Mouse (Mus musculus): Measurements from ENCODE around the gene Pigz. TPM values are rescaled to one million over a fixed set of nuclear protein-coding genes. Genes with fewer than 3 reads are reported as not detected.

Gene Pigz
- total and polyA plus RNA-seq, 3 experiments: 0.16 TPM; not detected in 2

GRCm38 (mm10) chr16:31908959-31909358 is 24.7 kb upstream of the Pigz start:
- TF ChIP-seq CTCF (IDR thresholded peaks at IDR 0.05; ENCODE audit: low read depth, low read length) (no peak), POLR2AphosphoS5 (IDR thresholded peaks at IDR 0.05; ENCODE audit: insufficient replicate concordance, low read depth, low read length) (no peak), TAL1 (conservative IDR thresholded peaks at IDR 0.05; ENCODE audit: low read depth, low read length) (no peak), GATA2 (IDR thresholded peaks at IDR 0.05; ENCODE audit: borderline replicate concordance, low read depth, low read length) (no peak), GATA1 (IDR thresholded peaks at IDR 0.05; ENCODE audit: borderline replicate concordance, low read length) (no peak)
- H3K4me1 ChIP-seq (ENCODE audit: insufficient read depth, low read depth, low read length): no peaks in the 10 kb centered on the region
- H3K4me3 ChIP-seq (ENCODE audit: low read depth, low read length): no peak overlapping the region
- no peaks in the 10 kb centered on the region for H3K36me3 ChIP-seq (replicated peaks)
- no peak for DNase-seq (ENCODE audit: low spot score)
- ATAC-seq (ENCODE audit: extremely low read depth, insufficient number of reproducible peaks, low FRiP score, poor library complexity, severe bottlenecking): no peak
- H3K9me3 ChIP-seq (replicated peaks): no peaks in the 10 kb centered on the region
- peaks cover 23% of the 10 kb centered on the region for H3K27me3 ChIP-seq (ENCODE audit: insufficient read depth, low read length)

GRCm38 (mm10) chr16:31910281-31910847 is 23.3 kb upstream of the Pigz start:
- Histone ChIP-seq H3K36me3 (replicated peaks) (no peaks in the 10 kb centered on the region), H3K27me3 (ENCODE audit: insufficient read depth, low read length) (peaks cover 23% of the 10 kb centered on the region), H3K4me1 (ENCODE audit: insufficient read depth, low read depth, low read length) (no peaks in the 10 kb centered on the region), H3K4me3 (ENCODE audit: low read depth, low read length) (no peak overlapping the region), H3K9me3 (replicated peaks) (no peaks in the 10 kb centered on the region)
- ATAC-seq (ENCODE audit: extremely low read depth, insufficient number of reproducible peaks, low FRiP score, poor library complexity, severe bottlenecking) (no peak), DNase-seq (ENCODE audit: low spot score) (no peak)
- no peak for TF ChIP-seq GATA1 (IDR thresholded peaks at IDR 0.05; ENCODE audit: borderline replicate concordance, low read length)
- TF ChIP-seq GATA2 (IDR thresholded peaks at IDR 0.05; ENCODE audit: borderline replicate concordance, low read depth, low read length): no peak
- TF ChIP-seq TAL1 (conservative IDR thresholded peaks at IDR 0.05; ENCODE audit: low read depth, low read length): no peak
- TF ChIP-seq POLR2AphosphoS5 (IDR thresholded peaks at IDR 0.05; ENCODE audit: insufficient replicate concordance, low read depth, low read length): no peak
- no peak for TF ChIP-seq CTCF (IDR thresholded peaks at IDR 0.05; ENCODE audit: low read depth, low read length)

- Histone ChIP-seq H3K4me1 (ENCODE audit: insufficient read depth, low read depth, low read length) (peaks cover 7% of the 10 kb centered on the region; the same call in 1 of the 2 replicates), H3K9me3 (replicated peaks) (no peaks in the 10 kb centered on the region), H3K4me3 (ENCODE audit: low read depth, low read length) (no peak overlapping the region), H3K36me3 (replicated peaks) (no peaks in the 10 kb centered on the region), H3K27me3 (ENCODE audit: insufficient read depth, low read length) (peaks cover 32% of the 10 kb centered on the region)
- DNase-seq (ENCODE audit: low spot score): no peak
- ATAC-seq (ENCODE audit: extremely low read depth, insufficient number of reproducible peaks, low FRiP score, poor library complexity, severe bottlenecking): no peak
- no peak for TF ChIP-seq TAL1 (conservative IDR thresholded peaks at IDR 0.05; ENCODE audit: low read depth, low read length)
- no peak for TF ChIP-seq POLR2AphosphoS5 (IDR thresholded peaks at IDR 0.05; ENCODE audit: insufficient replicate concordance, low read depth, low read length)
- TF ChIP-seq CTCF (IDR thresholded peaks at IDR 0.05; ENCODE audit: low read depth, low read length): no peak
- TF ChIP-seq GATA1 (IDR thresholded peaks at IDR 0.05; ENCODE audit: borderline replicate concordance, low read length): no peak
- TF ChIP-seq GATA2 (IDR thresholded peaks at IDR 0.05; ENCODE audit: borderline replicate concordance, low read depth, low read length): no peak
Measured at GRCm38 (mm10) chr16:31917776-31918175, 15.9 kb upstream of the Pigz start.

GRCm38 (mm10) chr16:31918248-31918724 is 15.4 kb upstream of the Pigz start:
- no peak overlapping the region for H3K4me3 ChIP-seq (ENCODE audit: low read depth, low read length)
- peaks cover 7% of the 10 kb centered on the region; the same call in 1 of the 2 replicates for H3K4me1 ChIP-seq (ENCODE audit: insufficient read depth, low read depth, low read length)
- DNase-seq (ENCODE audit: low spot score) (peak; percentile 50), ATAC-seq (ENCODE audit: extremely low read depth, insufficient number of reproducible peaks, low FRiP score, poor library complexity, severe bottlenecking) (no peak; the same call in 1 of the 2 replicates)
- H3K9me3 ChIP-seq (replicated peaks): no peaks in the 10 kb centered on the region
- TF ChIP-seq POLR2AphosphoS5 (IDR thresholded peaks at IDR 0.05; ENCODE audit: insufficient replicate concordance, low read depth, low read length) (no peak), CTCF (IDR thresholded peaks at IDR 0.05; ENCODE audit: low read depth, low read length) (peak; percentile 63), TAL1 (conservative IDR thresholded peaks at IDR 0.05; ENCODE audit: low read depth, low read length) (no peak)
- no peaks in the 10 kb centered on the region for H3K36me3 ChIP-seq (replicated peaks)
- H3K27me3 ChIP-seq (ENCODE audit: insufficient read depth, low read length): peaks cover 30% of the 10 kb centered on the region

GRCm38 (mm10) chr16:31924368-31924767 is 9.3 kb upstream of the Pigz start:
- no peak for TF ChIP-seq CTCF (IDR thresholded peaks at IDR 0.05; ENCODE audit: low read depth, low read length)
- no peak for TF ChIP-seq GATA1 (IDR thresholded peaks at IDR 0.05; ENCODE audit: borderline replicate concordance, low read length)
- no peak for TF ChIP-seq TAL1 (conservative IDR thresholded peaks at IDR 0.05; ENCODE audit: low read depth, low read length)
- TF ChIP-seq POLR2AphosphoS5 (IDR thresholded peaks at IDR 0.05; ENCODE audit: insufficient replicate concordance, low read depth, low read length): no peak
- no peak for TF ChIP-seq GATA2 (IDR thresholded peaks at IDR 0.05; ENCODE audit: borderline replicate concordance, low read depth, low read length)
- no peak for DNase-seq (ENCODE audit: low spot score)
- peaks cover 30% of the 10 kb centered on the region for H3K27me3 ChIP-seq (ENCODE audit: insufficient read depth, low read length)
- ATAC-seq (ENCODE audit: extremely low read depth, insufficient number of reproducible peaks, low FRiP score, poor library complexity, severe bottlenecking): no peak
- H3K36me3 ChIP-seq (replicated peaks): no peaks in the 10 kb centered on the region
- no peaks in the 10 kb centered on the region for H3K9me3 ChIP-seq (replicated peaks)
- peaks cover 2% of the 10 kb centered on the region; the same call in 1 of the 2 replicates for H3K4me1 ChIP-seq (ENCODE audit: insufficient read depth, low read depth, low read length)
- H3K4me3 ChIP-seq (ENCODE audit: low read depth, low read length): no peak overlapping the region

GRCm38 (mm10) chr16:31926091-31926490 is 7.6 kb upstream of the Pigz start:
- TF ChIP-seq POLR2AphosphoS5 (IDR thresholded peaks at IDR 0.05; ENCODE audit: insufficient replicate concordance, low read depth, low read length): no peak
- no peak for TF ChIP-seq CTCF (IDR thresholded peaks at IDR 0.05; ENCODE audit: low read depth, low read length)
- no peak for TF ChIP-seq GATA2 (IDR thresholded peaks at IDR 0.05; ENCODE audit: borderline replicate concordance, low read depth, low read length)
- no peak for TF ChIP-seq GATA1 (IDR thresholded peaks at IDR 0.05; ENCODE audit: borderline replicate concordance, low read length)
- no peak for TF ChIP-seq TAL1 (conservative IDR thresholded peaks at IDR 0.05; ENCODE audit: low read depth, low read length)
- no peak overlapping the region for H3K4me3 ChIP-seq (ENCODE audit: low read depth, low read length)
- ATAC-seq (ENCODE audit: extremely low read depth, insufficient number of reproducible peaks, low FRiP score, poor library complexity, severe bottlenecking) (no peak), DNase-seq (ENCODE audit: low spot score) (no peak)
- no peaks in the 10 kb centered on the region for H3K36me3 ChIP-seq (replicated peaks)
- H3K27me3 ChIP-seq (ENCODE audit: insufficient read depth, low read length): peaks cover 38% of the 10 kb centered on the region
- no peaks in the 10 kb centered on the region for H3K9me3 ChIP-seq (replicated peaks)
- peaks cover 2% of the 10 kb centered on the region; the same call in 1 of the 2 replicates for H3K4me1 ChIP-seq (ENCODE audit: insufficient read depth, low read depth, low read length)

All from G1E (cell line).